Mouse (Mus musculus): ENCODE results near the gene Prss22. TPM values are rescaled to one million over a fixed set of nuclear protein-coding genes. Genes with fewer than 3 reads are reported as not detected.

The Prss22 gene
- polyA plus RNA-seq, 1 experiment from 2014 or later: 0.09 TPM

DNA sequence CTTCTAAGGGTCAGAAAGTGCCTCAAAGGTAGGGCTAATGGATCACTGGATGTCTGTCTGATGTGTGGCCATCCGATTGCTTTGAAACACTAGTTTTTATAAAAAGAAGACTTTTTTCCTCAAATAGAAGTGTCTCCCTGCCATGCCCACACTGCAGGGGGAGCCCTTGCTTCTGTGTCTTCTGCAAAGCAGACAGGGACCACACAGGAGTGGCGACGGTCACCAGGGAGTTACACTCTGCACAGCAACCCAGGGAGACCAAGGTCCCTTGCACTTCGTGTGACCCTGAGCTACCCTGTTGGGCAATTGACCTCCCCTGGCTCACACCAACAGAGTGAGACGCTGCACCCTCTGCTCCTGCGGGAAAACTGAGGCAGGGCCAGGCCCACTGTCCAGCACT, 39.1 kb upstream of the Prss22 start:
- no peaks in the 10 kb centered on the region for H3K4me1 ChIP-seq (replicated peaks; ENCODE audit: control insufficient read depth, insufficient read depth, low read length)
- peak; percentile 63 for TF ChIP-seq CTCF (IDR thresholded peaks at IDR 0.05; ENCODE audit: low read depth)
- peak; percentile 64 for ATAC-seq
- H3K9ac ChIP-seq (ENCODE audit: low read depth, low read length): 0 out of 2 replicates have a peak overlapping the region, but pooled peaks have one; percentile 27
- H3K27ac ChIP-seq (ENCODE audit: low read depth, low read length): peak overlapping the region; percentile 78
- no peak overlapping the region for H3K4me3 ChIP-seq (ENCODE audit: low read depth, low read length)
- H3K9me3 ChIP-seq (ENCODE audit: control insufficient read depth): no peaks in the 10 kb centered on the region
- H3K27me3 ChIP-seq (replicated peaks; ENCODE audit: control insufficient read depth, insufficient read depth, low read length): no peaks in the 10 kb centered on the region
- H3K36me3 ChIP-seq (ENCODE audit: control insufficient read depth, insufficient read depth): no peaks in the 10 kb centered on the region
- H3K4me2 ChIP-seq (replicated peaks; ENCODE audit: low read depth): no peak overlapping the region; the same call in 1 of the 2 replicates
- 53% methylated on average over 6 of the region's 6 CpGs for WGBS

DNA sequence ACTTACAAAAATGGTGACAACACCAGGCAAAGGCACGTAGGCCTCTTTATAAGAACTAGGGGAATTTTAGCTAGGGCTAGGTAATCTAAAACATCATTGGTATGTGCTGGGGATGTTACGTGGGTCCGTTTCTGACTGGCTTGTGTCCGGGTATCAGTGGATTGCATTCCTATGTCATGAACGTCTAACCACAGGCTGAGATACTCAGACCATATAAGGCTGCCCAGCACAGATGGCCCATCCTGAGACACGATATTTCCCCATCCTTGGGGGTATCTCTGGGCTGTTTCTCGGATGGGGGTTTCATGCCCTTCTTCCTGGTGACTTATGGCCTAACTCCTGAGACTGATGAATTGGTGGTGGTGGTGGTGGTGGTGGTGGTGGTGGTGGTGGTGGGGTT, 37.2 kb upstream of the Prss22 start:
- no peaks in the 10 kb centered on the region for H3K9me3 ChIP-seq (ENCODE audit: control insufficient read depth)
- no peaks in the 10 kb centered on the region for H3K4me1 ChIP-seq (replicated peaks; ENCODE audit: control insufficient read depth, insufficient read depth, low read length)
- H3K4me2 ChIP-seq (replicated peaks; ENCODE audit: low read depth): no peak overlapping the region
- H3K4me3 ChIP-seq (ENCODE audit: low read depth, low read length): no peak overlapping the region
- 76% methylated on average over 7 of the region's 7 CpGs for WGBS
- ATAC-seq: no peak
- no peak overlapping the region for H3K9ac ChIP-seq (ENCODE audit: low read depth, low read length)
- no peak for TF ChIP-seq CTCF (IDR thresholded peaks at IDR 0.05; ENCODE audit: low read depth)
- H3K27ac ChIP-seq (ENCODE audit: low read depth, low read length): no peak overlapping the region
- no peaks in the 10 kb centered on the region for H3K36me3 ChIP-seq (ENCODE audit: control insufficient read depth, insufficient read depth)
- no peaks in the 10 kb centered on the region for H3K27me3 ChIP-seq (replicated peaks; ENCODE audit: control insufficient read depth, insufficient read depth, low read length)

DNA sequence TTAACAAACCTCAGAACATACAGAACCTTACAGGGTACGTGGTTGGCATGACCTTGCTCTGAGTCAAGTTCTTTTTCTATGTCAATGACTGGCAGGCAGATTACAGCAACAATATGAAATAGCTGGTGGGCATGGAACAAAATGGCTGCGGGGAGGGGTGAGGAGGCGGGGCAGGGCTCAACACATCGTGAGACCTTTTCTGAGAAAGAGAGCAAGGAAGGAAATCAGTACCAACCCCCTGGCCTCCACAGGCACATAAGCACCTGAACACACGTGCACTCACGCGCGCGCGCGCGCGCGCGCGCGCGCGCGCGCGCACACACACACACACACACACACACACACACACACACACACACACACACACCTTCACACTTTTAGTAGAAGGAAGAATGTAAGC, 32.7 kb upstream of the Prss22 start:
- 72% methylated on average over 22 of the region's 22 CpGs for WGBS
- Histone ChIP-seq H3K36me3 (ENCODE audit: control insufficient read depth, insufficient read depth) (no peaks in the 10 kb centered on the region), H3K27me3 (replicated peaks; ENCODE audit: control insufficient read depth, insufficient read depth, low read length) (no peaks in the 10 kb centered on the region), H3K9ac (ENCODE audit: low read depth, low read length) (no peak overlapping the region), H3K27ac (ENCODE audit: low read depth, low read length) (no peak overlapping the region), H3K4me1 (replicated peaks; ENCODE audit: control insufficient read depth, insufficient read depth, low read length) (no peaks in the 10 kb centered on the region), H3K4me2 (replicated peaks; ENCODE audit: low read depth) (no peak overlapping the region), H3K4me3 (ENCODE audit: low read depth, low read length) (no peak overlapping the region), H3K9me3 (ENCODE audit: control insufficient read depth) (no peaks in the 10 kb centered on the region)
- no peak for TF ChIP-seq CTCF (IDR thresholded peaks at IDR 0.05; ENCODE audit: low read depth)
- no peak for ATAC-seq

- ATAC-seq: no peak
- Histone ChIP-seq H3K4me2 (replicated peaks; ENCODE audit: low read depth) (no peak overlapping the region), H3K4me3 (ENCODE audit: low read depth, low read length) (no peak overlapping the region), H3K36me3 (ENCODE audit: control insufficient read depth, insufficient read depth) (no peaks in the 10 kb centered on the region), H3K4me1 (replicated peaks; ENCODE audit: control insufficient read depth, insufficient read depth, low read length) (no peaks in the 10 kb centered on the region), H3K27ac (ENCODE audit: low read depth, low read length) (no peak overlapping the region), H3K9me3 (ENCODE audit: control insufficient read depth) (no peaks in the 10 kb centered on the region), H3K27me3 (replicated peaks; ENCODE audit: control insufficient read depth, insufficient read depth, low read length) (no peaks in the 10 kb centered on the region), H3K9ac (ENCODE audit: low read depth, low read length) (no peak overlapping the region)
- 78% methylated on average over 7 of the region's 7 CpGs for WGBS
- TF ChIP-seq CTCF (IDR thresholded peaks at IDR 0.05; ENCODE audit: low read depth): no peak
These were observed 31.6 kb upstream of the Prss22 start for GRCm38 (mm10) chr17:24029477-24029876.

DNA sequence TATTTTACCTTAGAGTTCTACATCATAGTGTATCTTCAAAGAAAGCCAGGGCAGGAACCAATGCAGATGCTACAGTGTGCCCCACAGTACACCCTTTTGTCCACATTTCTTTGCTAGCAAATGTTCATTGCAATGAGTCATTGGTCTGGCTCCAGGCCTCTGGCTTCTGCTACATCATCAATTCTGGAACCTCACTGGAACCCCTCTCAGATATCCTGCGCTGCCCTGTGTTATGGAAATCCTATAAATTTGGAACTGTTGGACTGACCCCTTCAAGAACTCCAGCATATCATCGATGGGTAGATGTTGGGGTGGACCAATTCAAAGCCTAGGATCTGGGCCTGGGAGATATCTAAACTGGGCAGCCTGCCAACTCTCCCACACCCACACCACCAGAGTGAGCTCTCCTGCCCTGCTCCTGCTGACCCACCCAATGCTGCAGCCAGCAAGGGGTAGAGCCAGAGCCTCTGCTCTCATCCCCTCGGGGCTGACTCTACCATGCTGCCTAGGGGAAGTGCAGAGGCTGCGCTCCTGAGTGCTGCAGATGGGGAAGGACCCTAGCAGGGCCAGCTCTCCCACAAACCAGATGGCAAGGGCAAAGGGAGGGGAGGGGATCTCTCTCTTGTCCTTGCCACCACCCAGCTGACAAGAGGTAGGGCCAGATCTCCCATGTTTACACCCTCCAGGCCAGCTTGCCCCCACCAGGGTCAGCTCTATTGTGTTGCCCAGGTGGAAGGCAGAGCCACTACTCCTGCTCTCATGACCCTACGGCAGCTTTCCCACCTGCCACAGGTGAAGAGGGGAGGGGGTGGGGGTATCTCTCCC, 23.7 kb upstream of the Prss22 start:
- no peaks in the 10 kb centered on the region for H3K4me1 ChIP-seq (replicated peaks; ENCODE audit: control insufficient read depth, insufficient read depth, low read length)
- 46% methylated on average over 5 of the region's 5 CpGs for WGBS
- ATAC-seq: peak; percentile 41

DNA sequence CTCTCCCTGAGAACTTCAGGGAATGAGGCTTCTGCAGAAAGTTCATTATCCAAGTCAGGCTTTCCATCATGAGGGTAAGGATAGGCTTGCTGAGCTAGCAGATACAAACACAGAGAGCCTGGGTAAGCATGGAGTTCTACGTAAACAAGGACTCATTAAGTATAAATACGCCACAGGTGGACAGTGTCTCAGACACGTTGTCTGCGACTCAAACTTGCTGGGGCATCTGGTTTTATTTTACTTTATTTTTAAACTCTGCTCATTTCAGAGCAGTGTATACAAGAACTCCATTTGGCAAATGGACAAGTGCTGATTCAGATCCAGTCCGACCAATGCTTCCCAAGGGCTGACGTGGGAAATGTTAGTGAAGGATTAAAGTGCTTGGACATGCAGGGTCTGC, 22.8 kb upstream of the Prss22 start:
- H3K4me2 ChIP-seq (replicated peaks; ENCODE audit: low read depth): no peak overlapping the region
- no peaks in the 10 kb centered on the region for H3K36me3 ChIP-seq (ENCODE audit: control insufficient read depth, insufficient read depth)
- no peak overlapping the region for H3K9ac ChIP-seq (ENCODE audit: low read depth, low read length)
- TF ChIP-seq CTCF (IDR thresholded peaks at IDR 0.05; ENCODE audit: low read depth): no peak
- no peaks in the 10 kb centered on the region for H3K9me3 ChIP-seq (ENCODE audit: control insufficient read depth)
- no peak overlapping the region for H3K27ac ChIP-seq (ENCODE audit: low read depth, low read length)
- no peaks in the 10 kb centered on the region for H3K4me1 ChIP-seq (replicated peaks; ENCODE audit: control insufficient read depth, insufficient read depth, low read length)
- H3K27me3 ChIP-seq (replicated peaks; ENCODE audit: control insufficient read depth, insufficient read depth, low read length): no peaks in the 10 kb centered on the region
- peak; percentile 20; the same call in 1 of the 2 replicates for ATAC-seq
- WGBS: 59% methylated on average over 6 of the region's 6 CpGs
- no peak overlapping the region for H3K4me3 ChIP-seq (ENCODE audit: low read depth, low read length)

More for the DNA sequence above, 23.7 kb upstream of the Prss22 start:
- Histone ChIP-seq H3K9ac (ENCODE audit: low read depth, low read length) (no peak overlapping the region; the same call in 1 of the 2 replicates), H3K36me3 (ENCODE audit: control insufficient read depth, insufficient read depth) (no peaks in the 10 kb centered on the region), H3K27ac (ENCODE audit: low read depth, low read length) (no peak overlapping the region), H3K4me2 (replicated peaks; ENCODE audit: low read depth) (no peak overlapping the region), H3K9me3 (ENCODE audit: control insufficient read depth) (no peaks in the 10 kb centered on the region), H3K4me3 (ENCODE audit: low read depth, low read length) (no peak overlapping the region), H3K27me3 (replicated peaks; ENCODE audit: control insufficient read depth, insufficient read depth, low read length) (no peaks in the 10 kb centered on the region)
- TF ChIP-seq CTCF (IDR thresholded peaks at IDR 0.05; ENCODE audit: low read depth): peak; percentile 21; the same call in 1 of the 2 replicates

Data from intestine, postnatal 0 days (tissue).